Mouse (Mus musculus) small intestine, adult 10 weeks (tissue): Measurements from ENCODE around the gene Tomm40. TPM values are rescaled to one million over a fixed set of nuclear protein-coding genes. Genes with fewer than 3 reads are reported as not detected.

Source experiments
- polyA plus RNA-seq: library from polyadenylated mRNA; stranded (reverse); fragments of 350-450 nt; fragmentation: Illumina TruSeq; extraction: RNeasy Lipid Tissue Mini Kit (QIAGEN cat#74804); gene quantifications from one replicate; pipeline ENCODE4 v1.2.3, GENCODE M21; 2014; ENCODE audit warnings: low replicate concordance

Tomm40 gene
- polyA plus RNA-seq, result 0.93 TPM

GRCm38 (mm10) chr7:19715239-19716054, at the start of gene Tomm40:
Gene Tomm40, minus strand, starts transcription at chr7:19715438.

GRCm38 (mm10) chr7:19750217-19751069, 35.2 kb upstream of the Tomm40 start, which contains the start of gene Nectin2:
Gene Nectin2, minus strand, starts transcription at chr7:19750483.

GRCm38 (mm10) chr7:19698907-19699826, 16.1 kb downstream of the Tomm40 start, which contains the start of gene Apoe:
Gene Apoe, minus strand, starts transcription at chr7:19699188.

GRCm38 (mm10) chr7:19691873-19692865, 23.1 kb downstream of the Tomm40 start, which contains the start of gene Apoc1:
Gene Apoc1, minus strand, starts transcription at chr7:19692660.

GRCm38 (mm10) chr7:19681202-19681694, 34.0 kb downstream of the Tomm40 start, which contains the start of the genes Gm44805 and Apoc4:
Gene Gm44805, minus strand, starts transcription at chr7:19681423.
Gene Apoc4, minus strand, starts transcription at chr7:19681479.

GRCm38 (mm10) chr7:19677872-19678271, 37.4 kb downstream of the Tomm40 start, which contains the start of gene Apoc2:
Gene Apoc2, minus strand, starts transcription at chr7:19677941.

GRCm38 (mm10) chr7:19664955-19665841, 50.0 kb downstream of the Tomm40 start, which contains the start of gene Clptm1:
Gene Clptm1, minus strand, starts transcription at chr7:19665033.

Other genes with a start within 250 kb of the Tomm40 start
- 3.4 TPM for gene Bloc1s3, start 207.1 kb downstream of the Tomm40 start, polyA plus RNA-seq
- gene Trappc6a, start 207.0 kb downstream of the Tomm40 start, polyA plus RNA-seq, result not detected
- gene Nkpd1, start 197.6 kb downstream of the Tomm40 start, polyA plus RNA-seq, result not detected
- 0.22 TPM for gene Ppp1r37, start 152.4 kb downstream of the Tomm40 start, polyA plus RNA-seq
- gene Zfp296, start 138.2 kb downstream of the Tomm40 start, polyA plus RNA-seq, result not detected
- 6.5 TPM for gene Gemin7, start 137.8 kb downstream of the Tomm40 start, polyA plus RNA-seq
- gene Clasrp, start 111.0 kb downstream of the Tomm40 start, polyA plus RNA-seq, result 3.5 TPM
- 3.6 TPM for gene Relb, start 86.0 kb downstream of the Tomm40 start, polyA plus RNA-seq
- 5.2 TPM for gene Clptm1, start 50.4 kb downstream of the Tomm40 start, polyA plus RNA-seq
- 21.6 TPM for gene Apoc2, start 37.5 kb downstream of the Tomm40 start, polyA plus RNA-seq
- not detected for gene Gm44805, start 34.0 kb downstream of the Tomm40 start, polyA plus RNA-seq
- not detected for gene Apoc4, start 34.0 kb downstream of the Tomm40 start, polyA plus RNA-seq
- not detected for gene Apoc1, start 22.8 kb downstream of the Tomm40 start, polyA plus RNA-seq
- gene Apoe, start 16.2 kb downstream of the Tomm40 start, polyA plus RNA-seq, result 2.3 TPM
- 5.7 TPM for gene Nectin2, start 35.0 kb upstream of the Tomm40 start, polyA plus RNA-seq
- gene Bcam, start 55.6 kb upstream of the Tomm40 start, polyA plus RNA-seq, result not detected
- gene Cblc, start 81.4 kb upstream of the Tomm40 start, polyA plus RNA-seq, result 3.7 TPM
- gene Bcl3, start 107.3 kb upstream of the Tomm40 start, polyA plus RNA-seq, result 1.2 TPM
- gene Gm19345, start 136.6 kb upstream of the Tomm40 start, polyA plus RNA-seq, result not detected
- gene Ceacam16, start 145.9 kb upstream of the Tomm40 start, polyA plus RNA-seq, result not detected
- not detected for gene Ceacam19, start 172.5 kb upstream of the Tomm40 start, polyA plus RNA-seq
- 22.6 TPM for gene Pvr, start 205.7 kb upstream of the Tomm40 start, polyA plus RNA-seq
- gene Igsf23, start 235.3 kb upstream of the Tomm40 start, polyA plus RNA-seq, result 25.9 TPM
- gene Ceacam20, start 250.0 kb upstream of the Tomm40 start, polyA plus RNA-seq, result 63.7 TPM